Mouse (Mus musculus) thymus, adult 2 months (tissue): ENCODE results near the gene Spink8.
A peak's percentile ranks its signal among the peaks of the same experiment; 100 is the strongest.

Source experiments
- CTCF ChIP-seq: fragments of 200-500 bp; IDR thresholded peaks from 2 replicates; pipeline ENCODE4 v1.5.1; 2012; ENCODE audit warnings: mild to moderate bottlenecking, control low read depth, low read length, moderate library complexity, borderline replicate concordance; ENCODE audit not compliant: control insufficient read depth, poor library complexity, insufficient read depth; ENCODE audit errors: extremely low read depth
- POLR2A ChIP-seq: fragments of 200-500 bp; IDR thresholded peaks from 2 replicates; pipeline ENCODE4 v1.6.1; 2012; ENCODE audit warnings: mild to moderate bottlenecking, low read length, control low read depth, moderate library complexity; ENCODE audit not compliant: control insufficient read depth, poor library complexity, insufficient read depth; ENCODE audit errors: extremely low read depth

DNA sequence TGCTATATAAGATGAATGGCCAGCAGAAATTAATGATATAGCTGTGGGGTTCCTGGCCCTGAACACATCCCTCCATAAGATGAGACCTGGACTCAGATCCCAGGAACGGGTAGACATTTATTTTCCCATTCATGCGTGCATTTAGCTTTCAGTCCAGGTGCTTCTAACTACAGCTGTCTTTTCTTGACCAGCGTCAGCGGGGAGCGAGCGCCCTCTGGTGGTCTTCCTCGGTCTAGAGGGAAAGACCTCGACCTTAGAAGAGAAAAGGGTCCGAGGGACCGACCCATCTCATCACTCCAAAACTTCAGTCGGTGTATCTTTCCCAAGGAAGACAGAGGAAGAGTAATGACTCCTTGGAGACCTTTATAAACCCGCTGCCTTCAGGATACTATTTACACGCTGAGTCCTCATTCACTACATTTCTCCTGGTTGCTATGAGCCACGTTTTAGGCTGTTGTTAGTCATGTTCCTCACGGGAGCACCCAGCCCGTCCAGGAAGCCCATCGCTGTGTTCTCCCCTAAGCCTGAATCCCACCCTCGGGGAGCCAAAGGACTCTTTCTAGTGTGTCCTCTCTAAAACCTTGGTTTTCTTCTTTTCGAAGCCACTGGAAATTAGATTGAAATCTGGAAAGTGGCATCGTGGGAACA, 50.4 kb downstream of the Spink8 start:
- TF ChIP-seq POLR2A (no peak), CTCF (peak; percentile 78; the same call in 1 of the 2 replicates)
